Mouse (Mus musculus) brain, adult 2 months (tissue): ENCODE data around the gene Pf4.

ENCODE experiments used
- DNase-seq: peaks from one replicate; pipeline ENCODE4 v3.0.0; 2011; ENCODE audit warnings: low read depth, low spot score

The Pf4 gene

DNA sequence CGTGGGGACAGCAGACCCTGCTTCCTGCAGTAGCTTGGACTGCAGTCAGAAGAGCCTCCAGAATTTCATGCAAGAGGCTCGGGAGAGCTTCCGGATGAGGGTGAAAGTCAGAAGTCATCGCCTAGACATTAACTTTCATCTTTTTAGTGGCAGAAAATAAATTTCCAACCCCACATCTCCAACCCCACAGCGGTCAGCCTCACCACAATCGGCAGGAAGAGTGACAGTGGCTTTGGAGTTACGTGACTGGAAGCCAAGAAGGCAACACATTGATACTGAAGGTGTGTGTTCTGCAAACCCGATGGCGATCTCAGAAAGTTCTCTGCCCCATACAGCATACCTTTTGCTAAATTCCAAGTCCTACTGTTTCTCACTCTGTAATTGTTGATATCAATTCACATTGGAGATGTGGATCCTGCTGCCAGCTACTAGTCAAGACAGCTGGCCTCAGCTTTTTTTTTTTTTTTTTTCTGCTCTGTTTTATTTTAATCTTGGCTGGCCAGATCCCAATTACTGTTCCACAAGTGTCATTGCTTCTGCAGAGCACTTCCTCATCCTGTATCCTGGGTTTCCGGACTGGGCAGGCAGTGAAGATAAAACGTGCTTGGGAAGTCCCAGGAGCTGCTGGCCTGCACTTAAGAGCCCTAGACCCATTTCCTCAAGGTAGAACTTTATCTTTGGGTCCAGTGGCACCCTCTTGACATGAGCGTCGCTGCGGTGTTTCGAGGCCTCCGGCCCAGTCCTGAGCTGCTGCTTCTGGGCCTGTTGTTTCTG, at the start of gene Pf4:
Gene Pf4 (plus strand): TSS at position 556 of the 774 bp plus-strand sequence.
- peak; percentile 18 for DNase-seq

GRCm38 (mm10) chr5:90722656-90723055, 49.6 kb upstream of the Pf4 start:
- no peak for DNase-seq

- no peak for DNase-seq
Observed at GRCm38 (mm10) chr5:90728254-90728653, 44.0 kb upstream of the Pf4 start.

GRCm38 (mm10) chr5:90731480-90731879, 40.8 kb upstream of the Pf4 start:
- DNase-seq = peak; percentile 83

DNA sequence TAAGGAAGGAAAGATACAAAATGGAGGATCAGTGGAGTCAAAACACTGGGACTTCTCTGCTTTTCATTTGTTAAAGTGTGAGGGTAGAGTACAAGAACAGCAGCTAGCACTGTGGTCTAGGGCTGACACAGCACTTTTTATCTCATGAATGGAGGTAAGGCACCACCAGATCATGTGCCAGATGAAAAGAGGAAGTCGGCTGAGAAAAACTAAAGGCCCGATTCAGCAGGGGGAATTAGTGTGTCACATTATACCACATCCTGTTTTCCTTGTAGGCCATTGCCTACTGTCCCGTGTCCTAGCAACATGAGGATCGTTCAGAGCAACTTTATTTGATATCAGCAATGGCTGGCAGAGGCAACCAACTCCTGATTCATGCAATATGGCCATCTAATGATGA, 30.2 kb upstream of the Pf4 start:
- DNase-seq = no peak

- no peak for DNase-seq
Observed at GRCm38 (mm10) chr5:90753934-90754333, 18.3 kb upstream of the Pf4 start.

GRCm38 (mm10) chr5:90758020-90758605, 14.1 kb upstream of the Pf4 start:
- peak; percentile 10 for DNase-seq

DNA sequence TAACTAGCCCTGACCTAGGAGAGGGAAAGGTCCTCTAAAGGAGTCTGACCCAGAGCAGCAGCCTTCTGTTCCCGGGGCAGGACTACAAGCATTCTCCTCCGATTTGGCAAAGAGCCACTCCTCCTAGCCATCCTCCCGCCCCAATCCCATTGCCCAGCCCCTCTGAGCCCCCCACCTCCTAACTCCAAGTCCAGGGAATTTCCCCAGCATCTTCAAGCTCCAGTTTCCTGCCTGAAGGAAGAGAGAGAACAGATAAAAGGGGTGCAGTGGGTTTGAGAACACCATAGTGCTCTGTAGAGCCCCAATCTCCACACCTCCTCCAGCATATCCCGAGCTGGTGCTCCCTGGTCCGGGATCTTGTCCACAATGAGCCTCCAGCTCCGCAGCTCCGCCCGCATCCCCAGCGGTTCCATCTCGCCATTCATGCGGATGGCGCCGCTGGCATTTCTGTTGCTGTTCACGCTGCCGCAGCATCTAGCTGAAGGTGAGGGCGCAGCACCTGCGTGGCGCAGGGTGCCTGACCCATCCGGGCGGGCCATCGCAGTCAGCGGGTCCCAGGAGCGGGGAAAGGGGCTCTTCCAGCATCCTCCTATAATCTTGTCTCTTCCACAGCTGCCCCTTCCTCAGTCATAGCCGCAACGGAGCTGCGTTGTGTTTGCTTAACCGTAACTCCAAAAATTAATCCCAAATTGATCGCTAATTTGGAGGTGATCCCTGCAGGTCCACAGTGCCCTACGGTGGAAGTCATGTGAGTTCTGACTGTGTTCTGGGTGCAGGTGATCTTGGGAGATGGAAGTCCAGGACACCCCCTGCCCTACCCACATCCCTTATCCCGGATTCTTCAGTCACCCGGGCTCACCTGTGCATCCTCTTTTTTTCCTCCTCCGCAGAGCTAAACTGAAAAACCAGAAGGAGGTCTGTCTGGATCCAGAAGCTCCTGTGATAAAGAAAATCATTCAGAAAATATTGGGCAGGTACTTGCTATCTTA, 12.9 kb upstream of the Pf4 start, which contains the start of gene Cxcl5:
Gene Cxcl5 (plus strand): TSS at position 284 of the 989 bp plus-strand sequence.
- DNase-seq = peak; percentile 35

- DNase-seq = no peak
Observed at GRCm38 (mm10) chr5:90760303-90760702, 11.9 kb upstream of the Pf4 start.

DNA sequence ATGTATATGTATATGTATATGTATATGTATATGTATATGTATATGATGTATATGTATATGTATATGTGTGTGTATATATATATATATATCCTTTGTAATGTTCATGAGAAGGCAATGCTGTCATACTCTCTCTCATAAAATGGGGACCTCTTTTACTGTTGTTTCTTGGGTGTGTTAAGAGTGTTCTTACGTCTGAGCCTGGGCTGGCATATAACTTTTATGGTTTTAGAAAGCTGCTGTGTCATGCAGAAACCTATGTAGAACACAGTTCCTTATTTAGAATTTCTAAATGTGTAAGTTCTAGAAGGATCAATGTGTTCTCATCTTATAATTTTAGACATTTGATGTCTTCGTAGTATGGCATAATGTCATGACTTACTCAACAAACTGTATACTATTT, 11.4 kb upstream of the Pf4 start:
- no peak for DNase-seq

GRCm38 (mm10) chr5:90761834-90762233, 10.4 kb upstream of the Pf4 start:
- no peak for DNase-seq

GRCm38 (mm10) chr5:90763912-90764665, 8.1 kb upstream of the Pf4 start:
- no peak for DNase-seq

DNA sequence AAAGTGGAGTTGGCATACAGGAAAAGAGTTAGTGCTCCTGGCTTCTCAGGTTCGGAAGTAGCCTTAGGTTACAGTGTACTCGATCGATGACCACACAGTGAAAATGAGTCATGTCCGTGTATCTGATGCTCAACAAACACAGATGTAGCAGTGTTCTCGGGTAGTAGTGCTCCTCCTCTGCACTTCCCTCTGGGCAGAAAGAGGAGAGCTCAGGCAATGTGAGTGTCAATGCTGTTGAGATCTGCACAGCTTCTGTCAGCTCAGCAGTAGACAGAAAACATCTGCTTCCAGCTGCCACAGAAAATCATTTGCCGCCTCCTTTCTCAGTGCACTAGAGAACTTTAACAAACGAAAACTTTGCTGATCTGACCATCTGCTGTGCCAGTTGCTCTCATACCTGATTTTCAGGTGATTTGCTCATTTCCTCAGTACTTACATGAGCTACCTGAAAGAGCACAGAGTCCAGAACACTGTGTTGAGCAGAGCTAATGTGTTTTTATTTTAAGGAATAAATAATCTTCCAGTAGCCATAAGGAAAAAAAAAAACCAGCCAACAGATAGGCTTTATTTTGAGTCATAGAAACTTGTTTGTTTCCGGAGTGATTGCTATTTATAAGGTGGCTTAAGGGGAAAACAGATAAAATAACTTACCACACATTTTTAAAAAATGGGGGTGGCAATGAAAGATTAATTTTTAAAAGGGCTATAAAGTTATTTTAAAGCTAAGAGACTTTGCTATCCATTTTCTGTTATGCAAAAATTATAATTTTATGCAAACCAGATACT, 6.2 kb upstream of the Pf4 start:
- DNase-seq = no peak

- DNase-seq = no peak
Observed at GRCm38 (mm10) chr5:90768218-90768617, 4.0 kb upstream of the Pf4 start, which contains the start of gene Ppbp. Gene Ppbp, plus strand, starts transcription at chr5:90768518.

- DNase-seq = no peak
Observed at GRCm38 (mm10) chr5:90771369-90771768, 866 bp upstream of the Pf4 start.

GRCm38 (mm10) chr5:90775562-90775961, 3.3 kb downstream of the Pf4 start:
- no peak for DNase-seq

DNA sequence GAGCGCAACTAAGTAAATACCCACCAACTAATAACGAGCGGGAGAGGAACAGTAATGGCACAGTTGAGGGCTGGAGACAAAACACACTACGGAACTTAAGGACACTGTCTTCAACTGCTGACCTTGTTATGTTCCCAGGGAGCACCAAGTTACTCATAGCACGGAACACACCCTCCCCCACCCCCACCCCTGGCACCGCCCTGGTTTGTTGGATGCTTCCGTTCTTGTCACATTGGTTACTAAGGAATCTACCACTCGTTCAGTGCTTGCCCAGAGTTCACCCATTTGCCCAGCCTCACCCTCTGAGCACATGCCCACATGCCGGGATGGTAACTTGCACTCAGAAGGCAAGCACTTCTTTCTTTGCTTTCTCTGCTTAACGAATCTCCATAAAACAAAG, 5.4 kb downstream of the Pf4 start:
- no peak for DNase-seq

DNA sequence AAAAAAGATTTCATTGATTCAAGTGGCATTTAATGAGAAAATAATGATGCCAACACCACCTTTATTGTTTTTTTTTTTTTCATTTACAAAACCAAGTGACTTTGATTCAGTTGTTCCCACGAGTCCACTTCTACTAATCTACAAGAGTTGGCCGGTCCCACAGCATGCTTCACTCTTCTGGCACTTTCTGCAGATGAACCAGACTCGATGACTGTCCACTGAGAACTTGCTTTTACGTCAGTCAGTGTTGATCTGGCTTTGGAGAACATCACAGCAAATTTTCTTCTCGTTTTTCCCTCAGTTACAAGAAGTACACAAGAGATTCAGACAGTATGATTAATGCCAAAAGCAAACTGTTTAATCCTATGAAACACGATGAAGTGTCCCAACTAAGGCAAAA, 6.6 kb downstream of the Pf4 start:
- no peak for DNase-seq

GRCm38 (mm10) chr5:90783697-90784096, 11.5 kb downstream of the Pf4 start:
- DNase-seq = no peak
